Mouse (Mus musculus): ENCODE results near the gene Qprt.

DNA sequence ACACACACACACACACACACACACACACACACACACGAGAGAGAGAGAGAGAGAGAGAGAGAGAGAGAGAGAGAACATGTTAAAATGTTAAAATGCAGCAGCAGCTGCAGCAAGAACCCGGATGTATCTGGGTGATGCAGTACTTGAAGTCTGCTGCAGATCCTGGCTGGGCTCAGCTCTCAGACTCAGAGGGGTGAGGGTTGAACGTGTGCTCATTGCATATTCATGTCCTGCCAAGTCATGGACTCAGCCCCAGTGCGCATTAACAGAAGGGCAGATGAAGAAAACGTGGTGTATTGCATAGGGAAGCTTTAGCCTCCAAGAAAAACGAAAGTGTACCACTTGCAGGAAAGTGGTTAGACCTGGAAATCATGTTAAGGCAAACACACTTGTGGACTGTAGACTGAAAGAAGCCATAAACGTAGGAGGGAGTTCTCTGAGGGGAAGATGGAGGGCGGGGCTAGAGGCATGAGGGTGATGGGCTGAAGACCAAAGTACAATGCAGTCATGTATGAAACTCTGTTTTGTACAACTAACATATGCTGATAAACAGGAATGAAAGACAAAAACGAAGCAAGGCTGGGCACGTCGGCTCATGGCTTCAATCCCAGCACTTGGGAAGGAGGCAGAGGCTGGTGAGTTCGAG, 8.3 kb downstream of the Qprt start:
- no peak for TF ChIP-seq POLR2A (IDR thresholded peaks at IDR 0.05; ENCODE audit: borderline replicate concordance, extremely low read depth, low read depth, low read length)
- no peak for TF ChIP-seq CTCF (IDR thresholded peaks at IDR 0.05; ENCODE audit: insufficient read depth, low read length)
